Mouse (Mus musculus) lung, postnatal 0 days (tissue): ENCODE results near the gene Psenen.

Experiments
- CTCF ChIP-seq: IDR thresholded peaks from 2 replicates; pipeline ENCODE4 v1.5.1; 2016; ENCODE audit warnings: antibody characterized with exemption, mild to moderate bottlenecking
- EP300 ChIP-seq: IDR thresholded peaks from 2 replicates; pipeline ENCODE4 v1.6.1; 2016; ENCODE audit warnings: antibody characterized with exemption, mild to moderate bottlenecking, control low read depth

GRCm38 (mm10) chr7:30567555-30567954 is 4.1 kb upstream of the Psenen start:
- TF ChIP-seq CTCF (no peak), EP300 (no peak)
